Mouse (Mus musculus) T-helper 1 cell (primary cell): ENCODE measurements around the gene Defb19.

Source experiments
- in situ Hi-C: fragments of 300-600 bp; cut with MboI, MseI; formaldehyde crosslinking; loops from one replicate; pipeline ENCODE4 v1.15.1; 2025; ENCODE audit warnings: high pct_unique_total_duplicates

The Defb19 gene

DNA sequence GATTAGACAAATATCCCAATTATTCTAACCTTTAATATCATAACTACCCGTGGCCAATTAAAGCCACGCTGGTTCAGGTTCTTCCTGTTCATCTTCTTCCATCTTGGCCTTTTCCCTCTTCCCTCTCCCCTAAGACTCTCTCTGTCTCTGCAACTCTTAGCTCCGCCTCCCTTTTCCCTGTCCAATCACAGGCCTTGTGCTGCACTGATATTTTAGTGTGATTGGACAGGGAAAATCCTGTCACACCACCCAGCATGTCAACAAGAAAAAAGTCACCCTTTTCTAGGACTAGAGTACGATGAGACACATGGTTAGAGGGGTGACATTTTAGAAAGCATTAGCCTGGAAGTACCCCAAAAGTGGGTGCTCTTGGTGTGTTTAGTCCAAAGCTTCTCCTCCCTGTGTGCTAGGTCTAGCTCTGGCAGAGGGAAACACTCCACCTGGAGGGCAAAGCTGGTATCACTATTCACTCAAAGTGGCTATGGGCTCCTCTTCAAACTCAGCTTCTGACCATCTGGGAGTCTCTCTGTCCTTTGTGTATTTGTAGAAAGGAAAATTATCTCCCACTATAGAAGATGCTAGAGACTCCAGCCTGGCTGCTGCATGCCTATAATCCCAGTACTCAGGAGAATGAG lies 6.9 kb upstream of the Defb19 start:
- in situ Hi-C loops = no loop called here

DNA sequence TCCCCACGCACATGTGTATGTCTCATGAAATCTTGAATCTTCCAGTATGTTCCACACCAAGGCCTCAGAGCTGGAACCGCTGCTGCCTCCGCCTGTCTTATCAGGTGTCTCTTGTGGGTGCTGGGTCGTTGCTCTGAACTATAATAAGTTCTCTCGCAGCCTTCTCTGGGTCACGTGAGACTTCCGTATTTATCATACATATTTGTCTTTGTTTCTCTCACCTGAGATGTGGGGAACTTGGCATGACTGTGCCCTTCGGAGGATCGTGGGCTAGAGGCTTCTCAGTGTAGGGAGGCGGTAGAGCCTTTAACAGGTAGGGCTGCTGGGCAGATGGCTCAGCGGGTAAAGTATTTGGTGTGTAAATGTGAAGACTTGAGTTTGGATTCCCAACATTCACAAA lies 500 bp upstream of the Defb19 start:
- in situ Hi-C loops = no loop called here

- in situ Hi-C loops = no loop called here
Measured at GRCm38 (mm10) chr2:152573484-152573883, 6.6 kb downstream of the Defb19 start.

GRCm38 (mm10) chr2:152572114-152572794 lies 7.9 kb downstream of the Defb19 start, which contains the start of gene Defb21:
Defb21 (plus strand) TSS chr2:152572744.
- in situ Hi-C loops = no loop called here

- in situ Hi-C loops = no loop called here
Measured at GRCm38 (mm10) chr2:152570313-152570712, 9.8 kb downstream of the Defb19 start.

DNA sequence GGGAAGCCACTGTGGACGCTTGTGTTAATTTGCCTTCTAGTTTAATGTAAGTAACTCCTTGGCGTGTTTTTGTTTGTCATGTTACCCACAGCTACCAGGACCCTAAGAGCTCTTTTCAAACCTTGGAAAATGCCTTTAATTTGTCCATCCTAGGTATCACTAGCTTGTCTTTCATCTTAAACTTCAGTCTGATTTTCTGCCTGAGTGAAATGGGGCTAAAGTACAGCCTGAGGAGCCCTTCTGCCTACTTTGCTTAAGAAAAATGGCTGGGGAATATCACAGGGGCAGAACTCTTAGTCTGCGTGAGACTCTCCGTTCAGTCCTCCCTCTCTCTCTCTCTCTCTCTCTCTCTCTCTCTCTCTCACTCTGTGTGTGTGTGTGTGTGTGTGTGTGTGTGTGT lies 10.2 kb downstream of the Defb19 start:
- in situ Hi-C loops = no loop called here

GRCm38 (mm10) chr2:152569038-152569437 lies 11.1 kb downstream of the Defb19 start, which contains the start of gene Gm17416:
Gm17416 (plus strand) TSS chr2:152569338.
- in situ Hi-C loops = no loop called here

DNA sequence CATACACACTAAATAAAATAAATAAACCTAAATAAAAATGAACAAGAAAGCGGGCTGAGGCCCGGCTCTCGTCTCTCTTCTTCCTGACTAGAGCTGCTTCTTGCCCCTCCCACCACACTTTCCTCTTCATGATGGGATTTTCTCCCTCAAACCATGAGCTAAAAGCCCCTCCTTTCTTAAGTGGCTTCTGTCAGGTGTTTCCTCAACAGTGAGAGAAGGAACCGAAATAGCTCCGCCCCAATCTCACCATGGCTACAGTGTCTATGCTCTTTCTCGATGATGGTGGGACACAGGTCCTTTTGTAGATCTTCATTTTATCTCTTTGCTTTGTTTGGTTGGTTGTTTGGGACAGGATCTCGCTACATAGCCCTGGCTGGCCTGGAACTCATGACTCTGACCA lies 23.5 kb downstream of the Defb19 start:
- in situ Hi-C loops = no loop called here

DNA sequence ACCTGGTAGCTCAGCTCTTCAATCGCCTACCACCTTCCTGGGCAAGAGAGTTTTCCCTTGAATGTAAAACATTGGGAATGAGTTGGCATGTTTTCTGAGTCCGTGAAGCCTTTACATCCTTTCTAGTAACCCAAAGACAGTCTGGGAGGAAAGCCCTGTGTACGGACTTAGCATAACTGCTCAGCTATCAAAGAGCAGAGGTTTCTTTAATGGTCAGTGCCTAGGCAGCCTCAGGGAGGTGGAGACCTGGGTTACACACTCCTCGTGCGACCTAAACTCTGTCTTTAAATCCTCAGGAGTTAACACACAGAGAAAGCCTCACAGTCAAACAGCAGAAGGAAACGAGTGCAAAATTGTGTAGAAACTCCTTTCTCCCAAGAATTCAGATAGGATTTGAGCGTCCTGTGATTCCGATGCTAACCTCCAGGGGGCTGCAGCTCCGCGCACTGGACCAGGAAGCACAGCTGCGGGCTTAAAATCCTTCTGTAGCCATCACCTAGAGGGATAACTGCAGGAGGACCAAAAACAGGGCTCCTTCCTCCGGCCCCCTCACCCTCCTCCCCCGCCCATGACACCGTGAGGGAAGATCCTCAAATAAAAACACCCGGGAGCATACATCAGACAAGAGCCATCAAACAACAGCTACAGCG lies 26.2 kb downstream of the Defb19 start:
- in situ Hi-C loops = loop anchor here (5.0 kb wide), 1 partner anchor 107 kb away; no protein-coding TSS in a partner anchor

DNA sequence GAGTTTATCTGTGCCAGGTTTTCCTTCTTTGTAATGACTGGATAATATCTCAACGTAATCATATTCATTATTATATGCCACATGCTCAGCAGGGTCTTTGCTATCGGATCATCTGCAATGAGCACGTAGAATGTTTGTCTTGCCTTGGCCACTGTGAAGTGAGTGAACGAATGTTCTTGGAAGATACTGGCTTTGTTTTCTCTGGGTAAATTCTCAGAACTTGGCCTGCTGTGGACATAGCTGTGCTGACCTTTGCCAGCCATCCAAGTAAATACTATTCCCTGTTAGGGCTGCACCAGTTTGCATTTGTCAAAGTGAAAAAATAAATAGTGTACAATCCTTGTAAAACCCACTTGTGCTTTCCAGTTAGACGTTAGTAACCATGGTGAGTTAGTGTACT lies 32.0 kb downstream of the Defb19 start:
- in situ Hi-C loops = no loop called here

GRCm38 (mm10) chr2:152544691-152545090 lies 35.4 kb downstream of the Defb19 start:
- in situ Hi-C loops = no loop called here

GRCm38 (mm10) chr2:152543478-152543877 lies 36.6 kb downstream of the Defb19 start:
- in situ Hi-C loops = no loop called here

DNA sequence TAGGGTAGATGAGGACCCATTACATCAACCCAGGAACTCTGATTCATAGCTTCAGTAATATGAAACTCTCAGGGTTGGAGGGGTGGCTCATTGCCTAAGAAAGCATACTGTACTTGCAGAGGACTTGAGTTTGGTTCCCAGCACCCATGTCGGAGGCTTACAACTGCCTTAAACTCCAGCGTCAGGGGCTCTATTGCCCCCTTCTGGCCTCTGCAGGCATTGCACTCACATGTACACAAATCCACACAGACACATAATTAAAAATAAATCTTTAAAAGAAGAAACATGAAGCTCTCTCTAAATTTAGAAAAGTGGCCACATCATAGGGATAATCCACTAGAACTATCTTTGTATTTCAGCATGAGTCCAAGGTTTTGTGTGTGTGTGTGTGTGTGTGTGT lies 37.2 kb downstream of the Defb19 start:
- in situ Hi-C loops = no loop called here

DNA sequence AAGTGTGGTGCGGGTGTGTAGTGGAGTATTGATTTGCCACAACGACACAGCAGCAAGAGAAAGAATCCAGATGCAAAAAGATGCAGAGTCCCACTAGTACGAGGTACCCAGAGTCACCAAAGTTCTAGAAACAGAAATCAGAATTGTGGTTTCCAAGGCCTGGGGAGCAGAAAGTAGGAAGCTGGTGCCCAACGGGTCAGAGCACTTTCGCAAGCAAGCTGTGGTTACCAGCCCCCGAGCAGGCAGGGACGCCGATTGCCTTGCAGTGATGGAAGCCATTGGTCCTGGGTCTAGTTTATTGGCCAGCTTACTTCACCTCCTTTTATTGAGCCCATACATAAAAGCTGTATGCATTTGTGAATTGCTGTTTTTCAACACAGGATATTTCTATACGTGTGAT lies 38.1 kb downstream of the Defb19 start:
- in situ Hi-C loops = no loop called here

GRCm38 (mm10) chr2:152539944-152540710 lies 40.0 kb downstream of the Defb19 start, which contains the start of gene Defb29:
Defb29 (minus strand) TSS chr2:152540098.
- in situ Hi-C loops = no loop called here
